Mouse (Mus musculus): ENCODE measurements around the gene Rcbtb1. TPM values are rescaled to one million over a fixed set of nuclear protein-coding genes. Genes with fewer than 3 reads are reported as not detected.

Gene Rcbtb1
- polyA plus RNA-seq (2015; fragmentation: Nextera tagmentation; extraction: Ambion mirVana) = 40.5 and 43.2 TPM in 2 replicates

- under 1% methylated on average over 94 of the region's 96 CpGs for WGBS
- H3K9me3 ChIP-seq (replicated peaks) = no peaks in the 10 kb centered on the region
- H3K36me3 ChIP-seq = no peaks in the 10 kb centered on the region
- peak; percentile 95 for ATAC-seq (ENCODE audit: low FRiP score)
- H3K9ac ChIP-seq (replicated peaks) = peak within 1 kb of the TSS; percentile 98
- peak within 1 kb of the TSS; percentile 91 for H3K4me3 ChIP-seq (replicated peaks)
- peaks cover 32% of the 10 kb centered on the region for H3K4me1 ChIP-seq
- H3K27ac ChIP-seq (replicated peaks) = peak within 1 kb of the TSS; percentile 98
- H3K27me3 ChIP-seq (replicated peaks) = no peaks in the 10 kb centered on the region
- H3K4me2 ChIP-seq = peak within 1 kb of the TSS; percentile 96
These were observed at the start of gene Rcbtb1 for GRCm38 (mm10) chr14:59200711-59201603. Gene Rcbtb1 (plus strand): TSS chr14:59201209.

GRCm38 (mm10) chr14:59155589-59155988, 45.4 kb upstream of the Rcbtb1 start:
- no peak for ATAC-seq (ENCODE audit: low FRiP score)
- WGBS = 79% methylated on average over 2 of the region's 2 CpGs

GRCm38 (mm10) chr14:59157016-59157698, 43.9 kb upstream of the Rcbtb1 start:
- no peak for ATAC-seq (ENCODE audit: low FRiP score)
- 72% methylated on average over 3 of the region's 3 CpGs for WGBS
- Histone ChIP-seq H3K36me3 (no peaks in the 10 kb centered on the region), H3K4me1 (no peaks in the 10 kb centered on the region), H3K9me3 (replicated peaks) (no peaks in the 10 kb centered on the region), H3K9ac (replicated peaks) (no peak overlapping the region), H3K4me2 (no peak overlapping the region), H3K27me3 (replicated peaks) (no peaks in the 10 kb centered on the region), H3K4me3 (replicated peaks) (no peak overlapping the region), H3K27ac (replicated peaks) (no peak overlapping the region)

More at GRCm38 (mm10) chr14:59155589-59155988, 45.4 kb upstream of the Rcbtb1 start:
- no peak overlapping the region for H3K27ac ChIP-seq (replicated peaks)
- no peaks in the 10 kb centered on the region for H3K36me3 ChIP-seq
- no peaks in the 10 kb centered on the region for H3K27me3 ChIP-seq (replicated peaks)
- H3K4me2 ChIP-seq = no peak overlapping the region
- H3K9ac ChIP-seq (replicated peaks) = no peak overlapping the region
- H3K4me3 ChIP-seq (replicated peaks) = no peak overlapping the region
- H3K4me1 ChIP-seq = no peaks in the 10 kb centered on the region
- no peaks in the 10 kb centered on the region for H3K9me3 ChIP-seq (replicated peaks)

- 91% methylated on average over 3 of the region's 3 CpGs for WGBS
- no peaks in the 10 kb centered on the region for H3K9me3 ChIP-seq (replicated peaks)
- H3K36me3 ChIP-seq = no peaks in the 10 kb centered on the region
- H3K4me3 ChIP-seq (replicated peaks) = no peak within 1 kb of the TSS
- no peak within 1 kb of the TSS for H3K27ac ChIP-seq (replicated peaks)
- H3K4me2 ChIP-seq = no peak within 1 kb of the TSS
- no peak within 1 kb of the TSS for H3K9ac ChIP-seq (replicated peaks)
- no peaks in the 10 kb centered on the region for H3K4me1 ChIP-seq
- no peak for ATAC-seq (ENCODE audit: low FRiP score)
- H3K27me3 ChIP-seq (replicated peaks) = no peaks in the 10 kb centered on the region
These were observed 22.4 kb upstream of the Rcbtb1 start, which contains the start of gene Gm5142 for GRCm38 (mm10) chr14:59178649-59179048. Gene Gm5142 (minus strand): TSS chr14:59178749.

GRCm38 (mm10) chr14:59182732-59183131, 18.3 kb upstream of the Rcbtb1 start:
- WGBS = 85% methylated on average over 2 of the region's 2 CpGs
- no peak overlapping the region for H3K9ac ChIP-seq (replicated peaks)
- ATAC-seq (ENCODE audit: low FRiP score) = no peak
- no peak overlapping the region for H3K4me3 ChIP-seq (replicated peaks)
- no peaks in the 10 kb centered on the region for H3K9me3 ChIP-seq (replicated peaks)
- no peaks in the 10 kb centered on the region for H3K4me1 ChIP-seq
- no peaks in the 10 kb centered on the region for H3K36me3 ChIP-seq
- H3K27me3 ChIP-seq (replicated peaks) = no peaks in the 10 kb centered on the region
- no peak overlapping the region for H3K4me2 ChIP-seq
- no peak overlapping the region for H3K27ac ChIP-seq (replicated peaks)

GRCm38 (mm10) chr14:59185514-59185913, 15.5 kb upstream of the Rcbtb1 start:
- H3K36me3 ChIP-seq = no peaks in the 10 kb centered on the region
- H3K27me3 ChIP-seq (replicated peaks) = no peaks in the 10 kb centered on the region
- H3K4me1 ChIP-seq = no peaks in the 10 kb centered on the region
- no peak overlapping the region for H3K4me3 ChIP-seq (replicated peaks)
- no peak overlapping the region for H3K27ac ChIP-seq (replicated peaks)
- no peak overlapping the region for H3K9ac ChIP-seq (replicated peaks)
- ATAC-seq (ENCODE audit: low FRiP score) = no peak
- H3K4me2 ChIP-seq = no peak overlapping the region
- H3K9me3 ChIP-seq (replicated peaks) = no peaks in the 10 kb centered on the region

GRCm38 (mm10) chr14:59186121-59186520, 14.9 kb upstream of the Rcbtb1 start:
- H3K27ac ChIP-seq (replicated peaks) = no peak overlapping the region

GRCm38 (mm10) chr14:59201604-59202215, 701 bp downstream of the Rcbtb1 start:
- no peaks in the 10 kb centered on the region for H3K27me3 ChIP-seq (replicated peaks)
- peak overlapping the region; percentile 98 for H3K27ac ChIP-seq (replicated peaks)
- under 1% methylated on average over 21 of the region's 21 CpGs for WGBS
- H3K4me2 ChIP-seq = peak overlapping the region; percentile 96
- peaks cover 38% of the 10 kb centered on the region for H3K4me1 ChIP-seq
- ATAC-seq (ENCODE audit: low FRiP score) = no peak
- no peaks in the 10 kb centered on the region for H3K36me3 ChIP-seq
- no peaks in the 10 kb centered on the region for H3K9me3 ChIP-seq (replicated peaks)
- H3K4me3 ChIP-seq (replicated peaks) = peak overlapping the region; percentile 91
- peak overlapping the region; percentile 98 for H3K9ac ChIP-seq (replicated peaks)

More at GRCm38 (mm10) chr14:59186121-59186520, 14.9 kb upstream of the Rcbtb1 start:
- WGBS = 88% methylated on average over 2 of the region's 2 CpGs
- Histone ChIP-seq H3K36me3 (no peaks in the 10 kb centered on the region), H3K9ac (replicated peaks) (no peak overlapping the region), H3K9me3 (replicated peaks) (no peaks in the 10 kb centered on the region), H3K4me3 (replicated peaks) (no peak overlapping the region), H3K4me2 (no peak overlapping the region), H3K4me1 (no peaks in the 10 kb centered on the region), H3K27me3 (replicated peaks) (no peaks in the 10 kb centered on the region)
- ATAC-seq (ENCODE audit: low FRiP score) = no peak

GRCm38 (mm10) chr14:59205461-59205860, 4.5 kb downstream of the Rcbtb1 start:
- WGBS = 21% methylated on average over 7 of the region's 7 CpGs
- Histone ChIP-seq H3K4me2 (peak overlapping the region; percentile 29), H3K4me1 (peaks cover 41% of the 10 kb centered on the region), H3K4me3 (replicated peaks) (no peak overlapping the region), H3K36me3 (no peaks in the 10 kb centered on the region), H3K27ac (replicated peaks) (no peak overlapping the region), H3K27me3 (replicated peaks) (no peaks in the 10 kb centered on the region), H3K9ac (replicated peaks) (peak overlapping the region; percentile 11; the same call in 1 of the 2 replicates), H3K9me3 (replicated peaks) (no peaks in the 10 kb centered on the region)
- no peak for ATAC-seq (ENCODE audit: low FRiP score)

GRCm38 (mm10) chr14:59205976-59206583, 5.1 kb downstream of the Rcbtb1 start:
- H3K27me3 ChIP-seq (replicated peaks) = no peaks in the 10 kb centered on the region
- H3K4me3 ChIP-seq (replicated peaks) = no peak overlapping the region
- ATAC-seq (ENCODE audit: low FRiP score) = no peak
- no peak overlapping the region for H3K27ac ChIP-seq (replicated peaks)
- H3K36me3 ChIP-seq = no peaks in the 10 kb centered on the region
- 43% methylated on average over 10 of the region's 10 CpGs for WGBS
- no peak overlapping the region for H3K9ac ChIP-seq (replicated peaks)
- no peak overlapping the region for H3K4me2 ChIP-seq
- H3K9me3 ChIP-seq (replicated peaks) = no peaks in the 10 kb centered on the region
- peaks cover 41% of the 10 kb centered on the region for H3K4me1 ChIP-seq

GRCm38 (mm10) chr14:59209003-59209402, 8.0 kb downstream of the Rcbtb1 start:
- no peak overlapping the region for H3K27ac ChIP-seq (replicated peaks)
- no peaks in the 10 kb centered on the region for H3K27me3 ChIP-seq (replicated peaks)
- ATAC-seq (ENCODE audit: low FRiP score) = no peak
- peaks cover 4% of the 10 kb centered on the region; the same call in 1 of the 2 replicates for H3K36me3 ChIP-seq
- no peak overlapping the region for H3K4me2 ChIP-seq
- H3K4me3 ChIP-seq (replicated peaks) = no peak overlapping the region
- no peaks in the 10 kb centered on the region for H3K9me3 ChIP-seq (replicated peaks)
- WGBS = 94% methylated on average over 7 of the region's 7 CpGs
- H3K9ac ChIP-seq (replicated peaks) = no peak overlapping the region
- peaks cover 27% of the 10 kb centered on the region for H3K4me1 ChIP-seq

Data from neural tube, embryonic 15.5 days (tissue).